Mouse (Mus musculus): ENCODE measurements at regions not wholly inside any gene's neighbourhood (a gene's known extent, or its start where the extent isn't known, plus 50 kb on each side); places are given as distances from the start of the nearest gene placed in this dataset.
"Not testable (repeated sequence)": the region's sequence is repeated elsewhere in the genome, so short reads cannot be mapped to it uniquely, and the experiment has no call there.

DNA sequence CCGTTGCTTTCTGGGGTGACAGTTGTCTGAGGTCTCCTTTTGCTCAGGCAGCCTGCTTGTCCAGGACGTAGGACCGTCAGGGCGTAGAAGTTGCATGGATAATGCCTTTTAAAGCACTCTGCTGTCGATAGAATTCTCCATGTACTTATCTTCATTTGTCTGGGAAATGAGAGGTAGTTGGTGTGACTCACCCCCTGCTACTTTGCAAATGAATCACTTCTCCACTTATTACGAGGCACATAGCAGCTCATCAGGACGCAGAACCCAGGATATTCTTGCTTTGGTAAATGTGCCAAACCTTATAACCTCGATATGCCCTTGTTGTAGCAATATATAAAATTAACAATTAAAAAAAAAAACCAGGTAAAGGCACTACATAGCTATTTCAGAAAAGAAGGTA lies 159.7 kb upstream of the Smlr1 start:
- DNase-seq (ENCODE audit: low spot score in 2 of 2): no peak

DNA sequence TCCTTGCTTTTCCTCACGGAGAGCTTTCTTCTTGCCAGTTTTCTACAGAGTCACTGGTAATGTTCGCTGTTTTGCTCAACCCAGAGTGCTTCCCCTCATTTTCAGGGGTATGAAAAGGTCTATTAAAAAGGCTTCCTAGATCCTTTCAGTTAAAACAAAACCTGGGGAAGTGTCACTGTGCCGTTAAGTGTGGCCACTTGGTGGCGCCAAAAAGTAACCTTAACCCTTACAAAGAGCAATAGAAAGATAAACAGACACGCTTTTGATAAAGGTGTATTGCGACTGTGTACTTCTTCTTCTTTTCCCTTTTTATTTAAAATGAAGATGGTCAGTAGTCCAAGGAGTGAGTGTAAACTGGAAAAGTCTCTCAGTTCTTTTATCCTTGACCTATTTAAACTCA lies 145.2 kb upstream of the Smlr1 start:
- peak; percentile 71 to 83 for DNase-seq (ENCODE audit: low spot score in 2 of 2)

DNA sequence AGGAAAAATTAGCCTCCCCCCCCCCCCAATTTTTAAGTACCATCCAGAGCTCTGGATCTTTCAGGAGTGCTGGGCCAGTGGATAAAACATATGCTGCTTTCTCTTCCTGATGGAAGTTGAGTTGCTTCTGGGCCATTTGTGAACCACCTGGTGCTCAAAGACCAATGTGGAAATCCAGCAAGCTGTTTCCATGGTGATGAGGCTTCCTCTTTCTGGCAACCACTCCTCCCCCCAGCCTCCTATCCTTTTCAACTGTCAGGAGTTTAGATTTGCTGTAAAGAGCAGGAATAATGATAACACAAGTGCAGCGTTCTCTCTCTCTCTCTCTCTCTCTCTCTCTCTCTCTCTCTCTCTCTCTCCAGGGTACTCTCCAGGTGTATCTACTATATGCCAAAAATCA lies 141.8 kb upstream of the Smlr1 start:
- DNase-seq (ENCODE audit: low spot score in 2 of 2): peak; percentile 60 to 80

DNA sequence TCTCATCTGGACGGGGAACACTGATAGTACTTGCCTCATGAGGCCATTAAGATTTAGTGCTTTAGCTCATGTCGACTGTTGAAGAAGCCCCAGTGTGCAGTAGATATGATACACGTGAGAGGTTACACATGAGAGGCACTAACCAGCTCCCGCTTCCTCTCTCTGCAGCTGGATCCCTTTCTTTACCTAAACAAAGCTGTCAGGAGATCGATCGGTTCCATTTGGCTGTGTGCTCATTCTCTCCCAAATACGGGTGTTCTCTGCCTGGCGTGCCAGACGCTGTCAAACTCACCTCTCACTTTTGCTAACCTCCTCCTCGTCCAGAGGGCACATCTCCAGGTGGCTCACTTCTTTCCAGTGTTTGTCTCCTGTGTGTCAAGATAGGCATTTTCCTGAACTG lies 139.3 kb upstream of the Smlr1 start:
- DNase-seq (ENCODE audit: low spot score in 2 of 2): no peak

DNA sequence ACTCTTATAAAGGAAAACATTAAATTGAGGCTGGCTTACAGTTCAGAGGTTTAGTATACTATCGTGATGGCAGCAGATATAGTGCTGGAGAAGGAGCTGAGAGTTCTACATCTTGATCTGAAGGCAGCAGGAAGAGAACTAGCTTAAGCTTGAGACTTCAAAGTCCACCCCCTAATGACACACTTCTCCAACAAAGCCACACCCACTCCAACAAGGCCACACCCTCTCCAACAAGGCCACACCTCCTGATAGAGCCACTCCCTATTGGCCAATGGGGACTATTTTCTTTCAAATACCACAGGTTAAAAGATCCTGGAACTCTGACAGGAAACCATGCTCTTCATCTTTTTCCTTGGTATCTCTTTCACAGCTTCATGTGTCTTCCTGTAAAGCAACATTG lies 134.0 kb upstream of the Smlr1 start:
- no peak for DNase-seq (ENCODE audit: low spot score in 2 of 2)

DNA sequence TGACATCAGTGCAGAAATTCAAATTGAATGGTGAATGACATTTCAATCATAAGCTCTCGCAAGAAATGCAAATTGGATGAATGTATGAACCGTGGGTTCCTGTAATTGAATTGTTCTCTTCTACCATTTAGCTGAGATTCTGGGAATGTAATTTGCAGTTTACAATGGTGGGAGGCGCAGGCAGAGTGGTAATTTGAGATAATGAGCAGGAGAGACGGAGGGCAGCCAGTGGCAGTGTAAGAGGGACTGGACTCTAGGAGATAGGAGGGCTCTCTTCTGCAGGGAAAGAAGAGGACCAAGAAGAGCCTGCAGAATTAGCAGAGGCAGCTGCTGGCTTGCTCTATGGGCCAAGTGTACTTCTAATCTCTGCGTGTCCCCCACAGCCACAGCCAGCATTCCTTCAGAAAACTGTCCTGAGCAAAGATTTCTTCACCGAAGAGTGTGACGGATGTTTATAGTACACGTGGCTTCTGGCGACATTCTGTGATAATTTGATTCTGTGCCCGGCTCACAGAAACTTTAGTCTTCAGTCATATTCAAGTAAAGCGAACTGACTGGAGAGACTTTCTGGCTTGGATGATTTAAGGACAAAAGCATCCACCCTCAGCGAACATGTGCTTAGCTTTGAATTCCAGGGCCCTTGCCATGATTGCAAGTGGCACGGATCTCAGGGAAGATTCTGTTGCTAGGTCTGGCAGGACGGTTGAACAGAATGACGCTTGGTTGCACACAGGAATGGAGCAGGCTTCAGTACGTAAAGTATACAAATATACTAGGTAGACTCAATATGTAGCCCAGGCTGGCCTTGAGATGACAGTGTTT lies 116.9 kb upstream of the Smlr1 start:
- peak; percentile 27 to 61 for DNase-seq (ENCODE audit: low spot score in 2 of 2)

DNA sequence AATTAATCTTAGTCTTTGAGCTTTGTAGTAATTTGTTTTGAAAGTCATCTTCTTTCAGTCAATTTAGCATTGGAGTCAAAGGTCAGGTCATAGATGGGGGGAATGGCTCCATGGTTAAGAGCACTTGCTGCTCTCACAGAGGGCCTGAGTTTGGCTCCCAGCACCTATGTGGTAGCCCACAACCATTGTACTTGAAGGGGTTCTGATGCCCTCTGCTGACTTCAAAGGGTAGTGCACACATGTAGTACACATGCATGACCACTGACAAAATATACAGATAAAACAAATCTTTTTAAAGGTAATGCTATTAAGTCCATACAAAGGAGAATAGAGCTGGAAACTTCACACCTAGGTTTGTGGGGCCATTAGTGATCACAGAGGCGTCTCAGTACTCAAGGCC lies 111.7 kb upstream of the Smlr1 start:
- no peak for DNase-seq (ENCODE audit: low spot score in 2 of 2)

DNA sequence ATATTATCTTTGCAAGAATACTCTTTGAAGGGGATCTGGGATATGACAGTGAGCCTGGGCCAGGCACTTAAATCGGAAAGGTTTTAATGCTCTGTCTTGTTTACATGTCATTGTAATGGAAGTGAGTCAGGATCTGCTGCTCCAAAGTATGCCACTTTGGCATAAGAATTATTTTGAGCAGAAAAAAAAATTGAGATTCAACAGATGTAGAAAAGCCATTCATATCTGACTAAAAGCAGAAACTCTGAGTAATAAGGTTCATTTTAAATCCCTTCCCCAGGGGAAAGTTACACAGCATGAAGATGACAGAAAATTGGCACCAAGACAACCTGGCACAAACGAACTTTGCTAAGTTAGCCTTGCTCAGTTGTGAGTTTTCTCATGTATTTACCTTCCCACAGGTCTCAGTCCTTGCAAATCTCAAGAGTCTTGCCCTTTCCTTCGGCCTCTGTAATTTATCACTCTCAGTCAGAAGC lies 107.5 kb upstream of the Smlr1 start:
- DNase-seq (ENCODE audit: low spot score in 2 of 2): no peak

DNA sequence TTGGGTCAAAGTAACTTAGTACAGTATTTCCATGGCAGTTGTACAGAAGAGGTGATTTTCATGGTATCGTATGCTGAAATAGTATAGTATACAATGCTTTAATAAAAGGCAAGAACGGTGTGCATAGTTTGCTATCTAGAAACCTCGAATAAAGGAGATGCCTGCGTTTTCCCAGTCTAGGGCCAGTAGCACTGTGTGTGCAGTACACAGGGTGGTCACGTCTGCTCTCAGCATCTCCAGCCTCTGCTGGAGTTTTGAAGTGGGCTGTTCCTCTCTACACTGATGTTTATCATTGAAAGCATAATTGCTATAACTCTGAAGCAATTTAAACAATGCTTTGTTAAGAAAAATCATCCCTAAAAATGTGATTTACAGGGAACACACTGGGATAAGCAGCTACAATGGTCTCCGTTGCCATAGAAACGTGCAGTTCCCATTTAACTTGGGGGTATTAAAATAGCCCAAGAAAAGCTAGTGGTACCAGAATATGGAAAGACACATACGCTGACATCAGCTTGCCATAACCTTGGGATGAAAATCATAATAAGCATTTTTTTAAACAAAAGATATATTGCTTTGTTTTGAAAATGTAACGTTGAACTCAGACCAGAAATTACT lies 106.1 kb upstream of the Smlr1 start:
- DNase-seq (ENCODE audit: low spot score in 2 of 2): peak; percentile 21 to 35

DNA sequence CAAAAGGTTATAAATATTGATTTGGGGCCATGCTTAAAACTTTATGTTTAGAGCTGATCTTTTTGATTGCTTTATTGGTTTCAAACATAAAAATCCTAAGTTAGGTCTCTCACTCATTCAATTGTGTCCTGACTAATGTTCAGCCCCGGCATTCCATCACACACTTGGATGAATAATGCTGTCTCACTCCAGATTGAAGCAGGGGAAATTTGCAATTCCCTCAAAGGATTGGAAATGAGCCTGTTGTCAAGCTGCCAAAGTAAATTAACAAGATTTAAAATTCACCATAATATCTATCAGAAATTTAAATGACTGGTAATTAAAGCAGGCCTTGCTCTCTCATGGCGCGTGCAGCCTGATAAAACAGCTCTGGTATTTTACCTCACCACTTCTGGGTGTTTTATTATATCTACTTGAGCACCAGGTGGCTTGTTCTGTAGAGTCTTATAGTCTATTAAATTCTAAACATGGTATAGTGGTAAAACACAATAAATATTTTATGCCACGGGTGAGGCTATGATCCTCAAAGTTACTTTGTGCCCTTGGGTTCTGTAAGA lies 97.1 kb upstream of the Smlr1 start:
- peak in 1 of 2 experiments; percentile 26 for DNase-seq (ENCODE audit: low spot score in 2 of 2)

DNA sequence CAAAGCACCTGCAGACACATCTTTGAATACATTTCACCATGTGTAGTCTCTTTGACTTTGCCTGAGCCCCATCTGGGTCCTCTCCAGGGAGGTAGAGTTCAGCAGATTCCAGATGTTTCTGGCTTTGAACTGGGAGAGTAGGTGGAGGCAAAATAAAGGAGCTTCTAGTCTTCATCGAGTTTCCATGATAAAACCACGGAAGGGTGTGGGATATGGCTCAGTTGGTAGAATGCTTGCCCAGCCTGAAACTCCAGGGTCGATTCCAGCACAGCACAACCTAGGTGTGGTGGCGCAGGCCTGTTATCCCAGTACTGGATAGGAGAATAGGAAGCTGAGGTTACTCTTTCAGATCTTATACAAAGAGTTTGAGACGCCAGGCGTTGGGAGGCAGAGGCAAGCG lies 96.2 kb upstream of the Smlr1 start:
- no peak for DNase-seq (ENCODE audit: low spot score in 2 of 2)

DNA sequence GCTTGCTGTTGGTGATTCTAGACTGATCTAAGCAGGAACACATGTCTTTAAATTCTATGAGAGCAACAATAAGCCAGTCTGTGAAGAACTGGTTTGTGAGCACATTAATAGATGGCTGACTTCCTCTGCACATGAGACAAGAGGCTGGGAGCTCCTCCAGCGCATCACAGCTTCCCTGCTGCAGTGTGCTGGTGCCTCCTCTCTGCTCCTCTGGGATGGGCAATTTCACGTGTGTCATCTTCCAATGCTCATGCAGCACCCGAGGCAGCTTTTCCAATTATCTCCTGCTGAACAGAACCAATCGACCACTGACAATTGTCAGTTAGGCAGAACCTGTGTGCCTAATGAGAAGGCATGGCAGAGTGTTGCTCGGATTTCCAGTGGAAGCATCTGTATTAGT lies 86.5 kb upstream of the Smlr1 start:
- no peak for DNase-seq (ENCODE audit: low spot score in 2 of 2)

DNA sequence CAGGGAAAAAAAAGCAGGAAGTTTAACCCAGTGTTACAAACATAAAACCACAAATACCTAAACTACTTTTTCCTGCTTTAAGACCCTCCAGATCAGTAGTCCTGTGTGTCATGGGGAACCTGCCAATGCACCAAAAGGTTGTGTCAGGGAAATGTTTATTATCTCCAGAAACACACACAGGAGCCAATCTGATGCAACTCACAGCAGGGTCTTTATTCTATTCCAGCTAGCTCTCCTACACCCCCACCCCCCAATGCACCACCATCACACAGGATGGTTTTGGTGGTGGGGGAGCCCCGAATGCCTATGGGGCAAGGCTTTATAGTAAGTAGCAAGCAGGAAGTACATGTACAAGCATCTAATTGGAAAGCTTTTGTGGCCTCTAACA lies 85.7 kb upstream of the Smlr1 start:
- DNase-seq (ENCODE audit: low spot score in 2 of 2): not testable (repeated sequence)

DNA sequence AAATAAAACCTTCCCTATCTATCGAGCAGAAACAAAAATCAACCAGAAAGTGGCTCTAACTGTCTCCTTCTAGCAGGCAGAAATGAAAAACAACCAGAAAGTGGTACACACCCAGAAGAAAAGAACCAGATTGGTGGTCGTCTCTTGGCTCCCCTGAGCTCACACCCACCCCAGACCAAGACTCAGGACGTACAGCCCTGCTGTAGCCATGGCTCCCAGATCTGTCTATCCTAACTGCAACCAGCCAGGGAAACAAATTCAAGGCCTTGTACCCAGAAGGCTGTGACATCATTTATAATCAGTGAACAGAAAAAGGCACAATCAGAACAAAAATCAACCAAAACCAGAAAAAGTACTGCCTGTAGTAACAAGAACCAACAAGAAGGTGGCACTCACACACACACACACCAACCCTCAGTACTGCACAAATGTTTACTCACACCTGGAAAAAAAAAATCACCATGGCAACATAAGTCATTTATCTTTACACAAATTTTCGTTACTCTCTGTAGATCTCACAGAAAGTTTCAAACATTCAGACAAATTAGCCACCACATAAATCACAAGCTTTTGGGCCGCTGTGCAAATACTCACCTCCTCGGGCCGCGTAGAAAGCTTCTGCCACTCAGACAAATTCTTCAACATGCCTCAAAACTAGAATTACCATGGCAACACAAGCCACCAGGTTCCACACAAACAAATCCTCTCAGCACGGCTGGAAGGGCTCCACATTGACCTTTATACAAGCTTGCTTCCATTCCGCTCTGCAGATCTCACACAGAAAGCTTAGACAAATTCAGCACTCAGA lies 85.1 kb upstream of the Smlr1 start:
- peak; percentile 29 to 45 for DNase-seq (ENCODE audit: low spot score in 2 of 2)

DNA sequence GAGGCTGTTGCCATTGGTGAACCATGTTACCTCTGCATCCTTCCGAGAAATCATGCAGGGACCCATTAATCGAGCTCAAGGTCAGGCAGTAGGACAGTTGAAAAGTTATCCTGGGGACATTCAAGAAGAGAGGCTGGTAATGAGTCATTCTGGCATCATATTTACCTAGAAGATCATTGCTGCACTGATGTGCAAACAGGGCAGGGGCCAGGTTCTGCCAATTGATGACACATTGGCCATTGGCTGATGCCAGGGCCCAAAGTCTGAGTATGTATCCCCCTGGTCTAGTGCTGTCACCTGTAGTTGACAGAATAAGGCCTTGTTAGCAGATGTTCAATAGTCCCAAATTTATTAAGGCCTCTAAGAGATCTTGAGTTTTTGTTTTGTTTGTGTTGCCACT lies 83.6 kb upstream of the Smlr1 start:
- DNase-seq (ENCODE audit: low spot score in 2 of 2): no peak

DNA sequence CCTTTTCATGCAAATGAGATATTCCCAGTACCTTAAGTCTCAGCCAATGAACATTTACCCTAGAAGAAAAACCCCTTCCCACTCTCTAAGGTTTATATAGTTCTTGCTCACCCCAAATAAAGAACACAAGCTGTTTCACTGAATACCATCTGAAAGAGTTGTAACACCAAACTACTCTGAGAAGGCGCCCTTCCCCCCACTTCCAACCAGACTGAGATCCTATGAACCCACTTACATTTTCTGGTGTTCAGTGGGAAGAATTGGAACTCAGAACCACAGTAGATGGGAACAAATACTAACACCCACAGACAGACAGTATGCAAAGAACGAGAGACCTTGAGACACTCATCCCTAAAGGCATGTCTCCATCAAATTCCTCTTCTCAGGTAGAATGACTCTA lies 65.4 kb upstream of the Smlr1 start:
- peak; percentile 47 to 68 for DNase-seq (ENCODE audit: low spot score in 2 of 2)

DNA sequence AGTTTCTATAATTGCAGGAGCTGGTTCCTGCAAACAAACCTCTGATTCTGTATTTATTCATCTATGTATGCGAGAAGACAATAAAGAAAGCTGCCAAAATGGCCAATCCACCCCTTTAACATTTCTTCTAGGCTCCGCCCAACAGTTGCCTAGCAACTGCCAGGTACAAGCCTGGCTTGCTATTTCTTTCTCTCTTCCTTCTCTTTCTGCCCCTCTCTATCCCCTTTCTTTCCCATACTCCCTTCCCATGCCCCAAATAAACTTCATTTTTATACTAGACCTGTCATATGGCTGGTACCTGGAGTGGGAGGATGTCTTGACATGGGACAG lies 53.2 kb upstream of the Smlr1 start:
- no peak for DNase-seq (ENCODE audit: low spot score in 2 of 2)

DNA sequence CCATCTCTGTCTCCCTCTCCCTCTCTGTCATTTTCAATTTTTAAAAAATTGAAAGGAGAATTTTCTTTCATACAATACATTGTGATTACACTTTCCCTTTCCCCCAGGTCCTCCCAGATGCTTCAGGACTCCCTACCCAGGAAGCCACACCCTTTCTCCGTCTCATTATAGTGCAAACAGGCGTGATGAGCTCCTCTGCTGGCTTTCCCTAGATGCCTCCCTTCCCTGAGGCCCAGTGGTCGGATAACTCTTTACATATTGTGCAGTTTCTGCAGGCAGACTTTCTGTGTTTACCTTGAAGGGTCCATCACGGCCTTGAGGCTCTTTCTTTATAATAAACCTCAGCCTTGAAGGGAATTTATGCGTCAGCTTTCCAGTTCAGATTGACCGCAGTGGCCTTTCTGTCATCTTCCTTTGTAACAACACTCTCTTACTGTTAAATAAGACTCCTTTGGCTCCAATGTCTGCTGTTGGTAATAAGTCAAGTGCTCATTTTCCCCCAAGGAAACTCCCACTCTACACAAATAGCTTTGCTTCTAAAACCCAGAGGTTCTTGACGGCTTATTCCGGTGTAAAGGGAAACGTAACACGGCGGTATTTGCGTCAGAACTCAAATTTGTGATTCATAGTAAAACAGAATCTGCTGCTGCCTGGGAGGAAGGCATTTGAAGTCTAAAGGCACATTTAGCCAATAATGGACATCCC lies 52.7 kb upstream of the Smlr1 start:
- no peak for DNase-seq (ENCODE audit: low spot score in 2 of 2)
